Mouse (Mus musculus) heart, postnatal 0 days (tissue): ENCODE measurements around the gene Grifin. TPM values are rescaled to one million over a fixed set of nuclear protein-coding genes. Genes with fewer than 3 reads are reported as not detected.
A peak's percentile ranks its signal among the peaks of the same experiment; 100 is the strongest.

Source experiments
- ATAC-seq: fragments of 200-750 bp; cut with Nextera tagmentation; 2 replicates; pipeline ENCODE4 v1.8.0; 2017; ENCODE audit warnings: low read depth, moderate number of reproducible peaks, moderate library complexity; ENCODE audit not compliant: insufficient read depth
- DNase-seq: peaks from one replicate; pipeline ENCODE4 v3.0.0-alpha.2; 2016; ENCODE audit warnings: low spot score
- H3K27ac ChIP-seq: fragments of 300-500 bp; sonication (generic); 2 replicates; pipeline ENCODE4 v1.5.1; 2014; ENCODE audit warnings: low read depth, mild to moderate bottlenecking
- H3K27me3 ChIP-seq: fragments of 300-500 bp; sonication (generic); 2 replicates; pipeline ENCODE4 v1.6.1; 2014; ENCODE audit warnings: low read length, mixed read lengths; ENCODE audit not compliant: control insufficient read depth, insufficient read depth
- H3K36me3 ChIP-seq: fragments of 300-500 bp; sonication (generic); replicated peaks from 2 replicates; pipeline ENCODE4 v1.6.1; 2014; ENCODE audit warnings: low read length, mixed read lengths; ENCODE audit not compliant: control insufficient read depth, insufficient read depth
- H3K4me1 ChIP-seq: fragments of 300-500 bp; sonication (generic); 2 replicates; pipeline ENCODE4 v1.6.1; 2014; ENCODE audit warnings: antibody characterized with exemption; ENCODE audit not compliant: control insufficient read depth, insufficient read depth
- H3K4me2 ChIP-seq: fragments of 300-500 bp; sonication (generic); 2 replicates; pipeline ENCODE4 v1.6.1; 2014; ENCODE audit warnings: low read depth, mild to moderate bottlenecking, low read length, moderate library complexity
- H3K4me3 ChIP-seq: fragments of 300-500 bp; sonication (generic); 2 replicates; pipeline ENCODE4 v1.5.1; 2014; ENCODE audit warnings: low read depth, low read length
- H3K9ac ChIP-seq: fragments of 300-500 bp; sonication (generic); replicated peaks from 2 replicates; pipeline ENCODE4 v1.6.1; 2014; ENCODE audit warnings: low read depth, low read length, mixed read lengths
- H3K9me3 ChIP-seq: fragments of 300-500 bp; sonication (generic); replicated peaks from 2 replicates; pipeline ENCODE4 v1.6.1; 2016; ENCODE audit warnings: low read length; ENCODE audit not compliant: control insufficient read depth
- CTCF ChIP-seq: IDR thresholded peaks from 2 replicates; pipeline ENCODE4 v1.5.1; 2016; ENCODE audit warnings: antibody characterized with exemption, control low read depth, low read depth
- EP300 ChIP-seq: IDR thresholded peaks from 2 replicates; pipeline ENCODE4 v1.6.1; 2016; ENCODE audit warnings: antibody characterized with exemption, low read depth
- WGBS: fragments of 180-500 bp; shearing (Covaris S2); extraction: QIAGEN DNeasy Blood & Tissue Kit; methylation state at CpG from one replicate; pipeline ENCODE4 v1.1.7; 2014; 5-methylcytosine and 5-hydroxymethylcytosine counted together
- polyA plus RNA-seq: library from polyadenylated mRNA; unstranded; fragments of >200 nt; fragmentation: Nextera tagmentation; extraction: Ambion mirVana; gene quantifications from 2 replicates; pipeline ENCODE4 v1.2.1, GENCODE M21; 2015
- total RNA-seq: library from RNA; depleted of rRNA; stranded (reverse); fragments of >200 nt; gene quantifications from 2 replicates; pipeline ENCODE4 v1.2.3, GENCODE M21; 2014; ENCODE audit warnings: low replicate concordance

The Grifin gene
- total and polyA plus RNA-seq, 2 experiments from 2014 or later = not detected

DNA sequence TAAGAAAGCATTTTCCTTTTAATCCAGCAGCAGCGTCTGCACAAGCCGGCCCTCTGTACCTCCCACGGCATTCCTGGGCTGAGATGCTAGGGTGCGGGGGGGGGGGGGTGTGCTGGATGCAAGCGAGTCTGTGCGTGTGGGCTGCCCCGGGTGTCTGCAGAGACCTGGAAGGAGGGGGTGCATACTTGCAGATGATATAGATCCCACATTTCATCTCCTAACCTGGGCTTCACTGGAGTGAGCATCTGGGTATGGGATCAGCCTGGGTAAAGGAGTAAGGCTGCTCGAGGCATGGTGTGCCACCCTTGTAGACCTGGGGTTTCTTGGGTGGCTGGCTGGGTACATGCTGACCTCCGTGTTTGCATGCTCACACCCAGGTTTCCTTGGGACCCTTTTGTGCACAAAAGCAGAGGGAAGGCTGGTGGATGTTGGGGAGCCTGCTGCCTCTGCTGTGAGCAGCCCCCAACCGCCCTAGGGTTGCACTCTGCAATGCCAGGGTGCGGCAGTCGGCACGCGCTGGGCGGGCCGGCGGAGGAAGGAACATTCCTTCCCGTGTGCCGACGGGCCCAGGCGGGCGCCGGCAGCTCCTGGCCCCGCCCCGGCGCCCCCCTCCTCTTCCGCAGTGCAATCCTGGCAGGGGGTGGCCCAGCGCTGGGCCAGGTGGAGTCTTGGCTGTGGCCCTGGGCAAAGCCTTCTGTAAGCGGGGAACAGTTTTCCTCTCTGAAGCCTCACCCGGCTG lies 45.6 kb upstream of the Grifin start:
- TF ChIP-seq EP300 (no peak), CTCF (no peak)
- peak overlapping the region; percentile 63 for H3K4me2 ChIP-seq
- H3K27ac ChIP-seq = peak overlapping the region; percentile 84
- H3K9ac ChIP-seq = peak overlapping the region; percentile 24
- H3K4me1 ChIP-seq = peaks cover 35% of the 10 kb centered on the region
- H3K9me3 ChIP-seq = no peaks in the 10 kb centered on the region
- 5% methylated on average over 30 of the region's 30 CpGs for WGBS
- H3K36me3 ChIP-seq = no peaks in the 10 kb centered on the region
- peak; percentile 60 for DNase-seq
- H3K4me3 ChIP-seq = peak overlapping the region; percentile 54
- ATAC-seq = peak; percentile 27
- peaks cover 50% of the 10 kb centered on the region for H3K27me3 ChIP-seq

DNA sequence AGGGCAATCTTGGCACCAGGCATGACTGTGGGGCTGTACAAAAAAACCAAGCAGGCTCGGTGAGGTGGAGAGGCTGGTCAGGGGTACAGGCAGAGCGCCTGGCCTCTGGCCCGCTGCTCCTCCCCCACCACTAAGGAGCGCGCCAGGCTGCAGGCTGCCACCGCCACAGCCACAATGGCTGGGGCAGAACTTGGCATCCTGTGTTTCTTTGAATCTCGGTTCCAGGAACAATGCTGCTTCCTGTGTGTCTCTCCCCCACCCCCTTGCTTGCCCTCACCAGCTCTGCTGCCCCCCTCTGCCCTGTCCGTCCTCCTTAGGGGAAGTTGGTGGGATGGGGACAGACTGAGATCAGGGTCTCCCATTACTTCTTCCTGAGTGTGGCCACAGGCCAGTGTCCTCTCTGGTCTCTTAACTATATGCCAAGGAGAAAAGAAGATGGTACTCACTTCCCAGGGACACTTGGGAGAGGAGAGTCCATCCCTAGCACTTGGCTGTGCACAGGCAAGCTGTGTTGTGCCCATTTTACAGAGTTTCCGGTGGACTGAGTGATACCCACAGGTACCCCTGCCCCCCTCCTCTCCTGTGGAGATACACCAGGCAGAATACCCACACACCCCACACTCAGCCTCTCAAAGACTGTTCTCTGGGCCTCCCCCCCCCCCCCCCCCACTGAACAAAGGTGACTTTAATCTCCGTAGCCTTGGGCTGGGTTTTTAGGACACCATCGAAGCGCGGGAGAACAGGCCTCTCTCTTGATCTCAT lies 44.8 kb upstream of the Grifin start:
- Histone ChIP-seq H3K4me3 (peak overlapping the region; percentile 54), H3K9me3 (no peaks in the 10 kb centered on the region), H3K27me3 (peaks cover 58% of the 10 kb centered on the region), H3K4me1 (peaks cover 35% of the 10 kb centered on the region), H3K36me3 (no peaks in the 10 kb centered on the region), H3K4me2 (peak overlapping the region; percentile 63), H3K9ac (no peak overlapping the region), H3K27ac (peak overlapping the region; percentile 84)
- WGBS = 15% methylated on average over 13 of the region's 13 CpGs
- ATAC-seq (no peak), DNase-seq (peak; percentile 37)
- TF ChIP-seq EP300 (no peak), CTCF (no peak)

DNA sequence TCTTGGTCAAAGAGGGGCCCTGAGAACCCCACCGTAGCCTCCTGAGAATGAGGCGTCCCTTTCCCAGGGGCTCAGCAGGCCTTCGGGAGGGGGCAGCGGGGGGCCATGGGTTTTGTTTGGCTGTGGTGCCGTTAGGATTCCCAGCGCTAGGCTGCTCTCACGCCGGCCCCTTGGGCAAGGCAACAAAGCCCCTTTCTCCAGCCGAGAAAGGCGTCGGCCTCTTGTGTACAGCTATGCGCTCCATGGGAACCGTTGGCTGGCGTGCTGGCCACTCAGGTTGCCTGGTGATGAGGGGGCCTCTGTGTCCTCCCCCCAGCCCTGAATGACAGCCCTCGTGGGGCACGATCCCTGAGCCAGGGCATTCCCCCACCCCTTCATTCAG lies 43.8 kb upstream of the Grifin start:
- 6% methylated on average over 16 of the region's 16 CpGs for WGBS
- no peak for ATAC-seq
- H3K9ac ChIP-seq = peak overlapping the region; percentile 37
- H3K27ac ChIP-seq = peak overlapping the region; percentile 84
- TF ChIP-seq CTCF (no peak), EP300 (no peak)
- H3K27me3 ChIP-seq = peaks cover 63% of the 10 kb centered on the region
- no peak for DNase-seq
- no peaks in the 10 kb centered on the region for H3K36me3 ChIP-seq
- H3K4me2 ChIP-seq = peak overlapping the region; percentile 63
- H3K4me3 ChIP-seq = peak overlapping the region; percentile 54
- H3K4me1 ChIP-seq = peaks cover 35% of the 10 kb centered on the region
- no peaks in the 10 kb centered on the region for H3K9me3 ChIP-seq

DNA sequence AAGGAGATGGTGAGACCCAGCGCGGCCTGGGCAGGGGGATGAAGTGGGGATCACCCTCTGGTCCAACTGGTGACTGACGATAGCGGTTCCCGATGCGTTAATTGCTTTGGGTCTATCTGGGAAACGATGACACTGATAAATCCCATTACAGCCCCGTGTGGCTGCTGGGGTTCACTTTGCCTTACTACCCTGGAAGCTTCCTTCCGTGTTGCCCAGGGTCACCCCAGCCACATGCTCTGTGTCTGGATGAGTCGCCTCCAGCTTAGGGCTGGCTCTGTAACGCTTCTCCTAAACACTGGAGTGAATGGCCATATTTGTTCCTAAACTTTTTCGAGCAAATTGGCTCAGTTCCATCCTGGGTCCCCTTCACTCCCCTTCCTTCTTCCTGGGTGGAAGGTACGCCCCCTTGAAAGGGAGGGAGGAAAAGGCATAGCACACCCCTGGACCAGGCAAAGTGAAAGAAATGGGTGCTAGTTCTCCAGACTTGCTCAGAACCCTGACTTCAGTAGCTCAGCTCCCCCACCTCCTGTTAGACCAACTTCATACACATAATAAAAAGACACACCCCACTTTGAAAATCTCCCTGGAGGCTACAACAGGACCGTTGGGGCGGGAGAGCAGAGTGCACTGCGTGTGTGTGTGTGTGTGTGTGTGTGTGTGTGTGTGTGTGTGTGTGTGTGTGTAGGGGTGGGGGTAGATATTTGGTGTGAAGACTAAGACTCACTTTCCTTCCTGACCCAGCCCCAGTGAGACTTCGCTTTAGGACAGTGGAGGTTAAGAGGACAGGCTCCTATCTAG lies 43.2 kb upstream of the Grifin start:
- Histone ChIP-seq H3K9me3 (no peaks in the 10 kb centered on the region), H3K36me3 (no peaks in the 10 kb centered on the region), H3K27ac (peak overlapping the region; percentile 84), H3K27me3 (peaks cover 63% of the 10 kb centered on the region), H3K9ac (peak overlapping the region; percentile 37), H3K4me1 (peaks cover 35% of the 10 kb centered on the region), H3K4me3 (peak overlapping the region; percentile 54), H3K4me2 (peak overlapping the region; percentile 63)
- TF ChIP-seq EP300 = no peak
- no peak for TF ChIP-seq CTCF
- DNase-seq (peak; percentile 8), ATAC-seq (no peak)
- WGBS = 4% methylated on average over 17 of the region's 17 CpGs

DNA sequence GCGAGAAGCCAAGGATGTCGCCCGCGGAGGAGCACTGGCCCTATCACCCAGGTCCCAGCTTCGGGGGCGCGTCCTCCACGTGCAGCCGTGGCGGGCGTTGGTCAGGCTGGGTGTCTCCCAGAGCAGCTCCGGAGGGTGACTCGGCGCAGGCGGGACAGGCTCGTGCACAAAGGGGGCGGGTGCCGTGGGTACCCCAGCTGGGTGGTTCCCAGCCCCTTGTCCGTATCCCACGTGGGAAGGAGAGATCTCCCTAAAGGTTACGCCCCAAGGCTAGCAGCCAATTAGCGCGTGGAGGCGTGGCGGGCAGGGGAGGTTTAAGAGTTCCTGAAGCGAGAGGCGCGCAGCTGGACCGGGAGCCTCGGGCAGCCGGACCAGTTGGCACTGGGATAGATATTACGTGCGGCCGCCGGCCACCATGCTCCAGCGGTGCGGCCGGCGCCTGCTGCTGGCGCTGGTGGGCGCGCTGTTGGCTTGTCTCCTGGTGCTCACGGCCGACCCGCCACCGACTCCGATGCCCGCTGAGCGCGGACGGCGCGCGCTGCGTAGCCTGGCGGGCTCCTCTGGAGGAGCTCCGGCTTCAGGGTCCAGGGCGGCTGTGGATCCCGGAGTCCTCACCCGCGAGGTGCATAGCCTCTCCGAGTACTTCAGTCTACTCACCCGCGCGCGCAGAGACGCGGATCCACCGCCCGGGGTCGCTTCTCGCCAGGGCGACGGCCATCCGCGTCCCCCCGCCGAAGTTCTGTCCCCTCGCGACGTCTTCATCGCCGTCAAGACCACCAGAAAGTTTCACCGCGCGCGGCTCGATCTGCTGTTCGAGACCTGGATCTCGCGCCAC lies 42.3 kb upstream of the Grifin start, which contains the start of gene Lfng:
Gene Lfng, plus strand, starts transcription at position 320 of the 835 bp plus-strand sequence.
- peak; percentile 70 for DNase-seq
- Histone ChIP-seq H3K36me3 (no peaks in the 10 kb centered on the region), H3K4me3 (peak within 1 kb of the TSS; percentile 54), H3K4me2 (peak within 1 kb of the TSS; percentile 63), H3K27me3 (peaks cover 56% of the 10 kb centered on the region), H3K27ac (peak within 1 kb of the TSS; percentile 55), H3K9me3 (no peaks in the 10 kb centered on the region), H3K9ac (peak within 1 kb of the TSS; percentile 37), H3K4me1 (peaks cover 35% of the 10 kb centered on the region)
- peak; percentile 56 for ATAC-seq
- WGBS = 0% methylated on average over 87 of the region's 91 CpGs
- TF ChIP-seq EP300 (no peak), CTCF (no peak)
